Mouse (Mus musculus): ENCODE results near the gene Gm49425. TPM values are rescaled to one million over a fixed set of nuclear protein-coding genes. Genes with fewer than 3 reads are reported as not detected.

Gene Gm49425
- total RNA-seq, 1 experiment from 2014 or later, result not detected

DNA sequence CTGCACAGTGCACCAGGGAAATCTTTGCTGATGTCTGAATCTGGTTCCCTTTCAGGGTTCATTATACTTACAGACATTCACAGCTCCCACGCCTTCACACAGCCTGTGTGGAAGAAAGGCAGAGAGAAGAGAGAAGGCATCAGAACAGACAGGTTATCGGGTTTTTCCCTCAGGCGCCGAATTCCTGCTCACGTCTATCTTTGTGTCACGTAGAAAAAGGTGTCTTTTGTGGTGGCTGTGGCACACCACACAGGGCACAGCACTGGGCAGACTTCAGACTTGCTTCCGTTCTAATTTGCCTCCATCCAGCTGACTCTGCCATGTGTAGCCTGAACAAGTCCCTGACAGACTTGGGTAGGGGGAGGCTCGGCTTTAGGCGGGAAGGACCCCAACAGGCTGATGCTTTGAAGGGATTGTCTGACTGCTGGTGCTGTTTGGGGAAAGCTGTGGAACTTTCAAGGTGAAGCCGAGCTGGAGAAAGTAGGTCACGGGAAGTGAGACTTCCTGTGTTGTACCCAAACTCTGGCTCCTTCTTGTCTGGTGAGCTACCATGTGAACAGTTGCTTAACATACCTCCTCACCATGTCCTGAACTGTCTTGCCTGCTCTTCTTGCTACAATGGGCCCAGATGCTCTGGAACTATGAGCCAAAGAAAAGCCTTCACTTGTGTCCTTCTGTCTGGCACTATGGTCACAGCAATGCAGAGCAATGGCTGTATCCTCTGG, 31.0 kb downstream of the Gm49425 start:
- no peak for DNase-seq

DNA sequence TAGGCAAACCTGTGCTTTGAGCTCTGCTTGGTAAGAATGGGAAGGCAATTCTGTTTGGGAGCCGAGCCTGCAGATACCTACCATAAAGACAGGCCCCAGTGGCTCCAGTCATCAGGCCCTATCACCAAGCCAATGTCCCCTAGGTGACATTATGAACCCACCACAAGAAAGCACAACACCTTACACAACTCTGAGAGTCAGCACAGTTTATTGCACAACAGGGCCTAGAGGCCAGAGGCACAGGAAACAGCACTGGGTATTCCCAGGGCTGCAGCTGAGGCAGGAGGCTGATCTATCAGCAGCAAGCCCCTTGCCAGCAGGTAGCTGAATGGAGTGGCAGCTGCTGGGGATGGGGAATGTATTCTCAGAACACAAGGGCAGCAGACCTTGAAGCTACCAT, 32.1 kb downstream of the Gm49425 start:
- no peak for DNase-seq

DNA sequence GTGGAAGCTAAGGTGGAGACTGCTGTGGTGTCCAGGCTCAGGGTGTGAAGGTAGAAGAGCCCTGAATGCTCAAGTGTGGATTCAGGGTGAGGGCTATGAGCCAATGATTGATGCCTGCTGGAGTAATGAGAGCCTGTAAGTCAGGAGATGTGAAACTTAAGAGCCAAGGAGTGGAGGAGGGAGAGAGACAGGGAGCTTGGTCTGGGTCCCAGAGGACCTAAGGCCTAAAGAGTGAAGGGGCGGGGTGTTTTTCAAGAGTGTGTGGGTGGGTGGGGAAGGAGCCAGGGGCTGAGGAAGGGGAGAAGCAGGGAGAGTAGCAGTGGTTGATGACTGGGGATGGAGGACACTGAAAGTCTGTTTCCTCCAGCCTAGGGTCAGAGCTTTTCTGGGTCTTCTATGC, 33.4 kb downstream of the Gm49425 start:
- no peak for DNase-seq

- no peak for DNase-seq
Observed at GRCm38 (mm10) chr15:101482056-101482455, 35.0 kb downstream of the Gm49425 start.

DNA sequence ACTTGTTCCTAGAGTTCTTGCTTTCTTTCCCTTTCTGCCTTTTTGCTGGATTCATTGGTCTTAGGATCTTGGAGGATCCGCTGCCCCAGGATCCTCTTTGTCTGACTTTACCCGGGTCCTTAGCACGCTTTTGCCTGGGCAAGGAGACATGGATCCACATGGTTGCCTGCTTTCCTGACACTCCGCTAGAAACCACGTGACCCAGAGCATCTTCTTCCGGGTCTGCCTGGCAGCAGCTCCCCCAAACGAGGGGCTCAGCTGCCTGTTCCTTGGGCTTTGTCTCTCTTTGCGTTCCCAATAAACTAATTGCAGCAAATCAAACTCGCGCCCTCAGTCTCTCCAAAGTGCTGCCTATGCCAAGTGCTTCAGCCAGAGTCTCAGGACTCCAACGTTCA, 37.4 kb downstream of the Gm49425 start:
- no peak for DNase-seq

DNA sequence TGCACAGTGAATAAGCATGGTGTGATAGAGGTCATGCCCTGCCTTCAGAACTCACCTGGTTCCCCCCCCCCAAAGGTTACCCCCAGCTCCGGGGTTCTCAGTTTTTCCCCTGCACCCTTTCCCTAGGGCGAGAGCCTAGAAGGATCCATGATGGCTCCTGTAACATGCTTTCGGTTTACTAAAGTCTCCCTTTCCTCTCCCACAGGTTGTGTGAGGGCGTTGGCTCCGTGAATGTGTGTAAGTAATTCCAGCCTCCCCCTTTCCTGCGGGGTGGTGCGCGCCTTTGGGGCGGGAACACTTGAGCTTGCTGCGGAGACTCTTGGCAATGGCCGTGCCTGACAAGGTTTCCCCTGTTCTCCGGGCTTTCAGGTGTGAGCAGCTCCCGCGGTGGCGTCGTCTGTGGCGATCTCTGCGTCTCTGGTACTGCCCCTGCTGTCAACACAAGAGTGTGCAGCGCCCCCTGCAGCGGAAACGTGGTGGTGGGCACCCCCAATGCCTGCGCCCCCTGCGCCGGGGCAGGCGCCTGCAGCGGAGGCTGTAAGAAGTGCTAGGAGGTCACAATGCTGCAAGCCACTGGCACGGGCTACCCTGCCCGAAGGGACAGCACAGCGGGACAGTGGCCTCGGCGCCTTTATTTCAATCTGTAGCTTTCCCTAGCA, 37.9 kb downstream of the Gm49425 start:
- DNase-seq, result peak; percentile 74

DNA sequence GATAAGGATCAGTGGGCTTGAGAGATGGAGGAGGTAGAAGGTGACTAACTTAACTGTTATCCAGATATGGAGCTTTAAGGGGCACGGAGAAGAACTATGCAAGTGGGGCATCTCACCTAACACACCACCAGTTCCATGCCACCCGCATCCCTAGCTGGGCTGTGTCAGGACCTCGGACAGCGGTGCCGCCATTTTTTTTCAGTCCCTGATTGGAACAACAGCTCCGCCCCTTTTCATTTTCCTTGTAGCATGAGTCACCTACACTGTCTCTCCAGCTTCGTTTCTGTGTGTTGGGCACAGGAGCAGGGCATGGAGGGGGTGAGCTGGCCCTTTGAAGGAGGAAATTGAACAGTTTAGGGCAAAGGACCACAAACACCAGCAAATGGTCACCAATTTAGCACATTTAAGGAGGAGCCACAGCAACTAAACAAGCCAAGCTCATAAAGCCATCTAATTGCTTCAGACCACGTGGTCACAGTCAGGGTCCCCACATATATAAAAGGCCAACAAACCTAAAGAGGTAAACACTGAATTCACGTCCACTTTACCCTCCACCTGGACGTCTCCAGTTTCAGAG, 44.0 kb downstream of the Gm49425 start, which contains the start of gene Krt86:
Gene Krt86 (plus strand): TSS at position 527 of the 577 bp plus-strand sequence.
- DNase-seq, result peak; percentile 77

- DNase-seq, result no peak
Observed at GRCm38 (mm10) chr15:101469093-101469492, 48.0 kb downstream of the Gm49425 start.

Small RNA genes lying within 50 kb of the gene (microRNA-seq; reads per million reads assigned to microRNA genes)
- gene Gm44393, result 0 reads per million in 2 experiments

Other genes with a start within 250 kb of the Gm49425 start
- gene Atg101, start 233.0 kb downstream of the Gm49425 start, total RNA-seq (2021), result 64.4 and 97.1 TPM in 2 replicates
- gene 6030408B16Rik, start 224.0 kb downstream of the Gm49425 start, total RNA-seq (2021), result 2.1 and 2.4 TPM in 2 replicates
- 0.74 and 1.1 TPM in 2 replicates for gene Krt80, start 147.1 kb downstream of the Gm49425 start, total RNA-seq (2021)
- gene Krt7, start 106.2 kb downstream of the Gm49425 start, total RNA-seq (2021), result 1.4 and 2.3 TPM in 2 replicates
- not detected in 2 replicates for gene Krt87, start 78.5 kb downstream of the Gm49425 start, total RNA-seq (2021)
- gene Krt88, start 69.5 kb downstream of the Gm49425 start, total RNA-seq (2021), result not detected in 2 replicates
- not detected in 2 replicates for gene Krt81, start 53.5 kb downstream of the Gm49425 start, total RNA-seq (2021)
- gene Krt86, start 43.8 kb downstream of the Gm49425 start, total RNA-seq (2021), result not detected in 2 replicates
- not detected in 2 replicates for gene Krt83, start 25.7 kb downstream of the Gm49425 start, total RNA-seq (2021)
- not detected in 2 replicates for gene Krt84, start 15.6 kb upstream of the Gm49425 start, total RNA-seq (2021)
- gene Krt82, start 33.4 kb upstream of the Gm49425 start, total RNA-seq (2021), result not detected in 2 replicates
- gene Krt90, start 45.7 kb upstream of the Gm49425 start, total RNA-seq (2021), result not detected in 2 replicates
- gene Krt75, start 56.6 kb upstream of the Gm49425 start, total RNA-seq (2021), result not detected in 2 replicates
- not detected in 2 replicates for gene Gm5414, start 110.9 kb upstream of the Gm49425 start, total RNA-seq (2021)
- gene Gm5478, start 130.1 kb upstream of the Gm49425 start, total RNA-seq (2021), result not detected in 2 replicates
- not detected in 2 replicates for gene Krt6b, start 163.0 kb upstream of the Gm49425 start, total RNA-seq (2021)
- not detected in 2 replicates for gene Krt6a, start 177.0 kb upstream of the Gm49425 start, total RNA-seq (2021)
- not detected in 2 replicates for gene Krt5, start 195.6 kb upstream of the Gm49425 start, total RNA-seq (2021)
- gene Krt71, start 225.8 kb upstream of the Gm49425 start, total RNA-seq (2021), result not detected in 2 replicates

Data from adrenal gland, postnatal 14 days (tissue).